Mouse (Mus musculus) spleen, postnatal 4 days (tissue): Measurements from ENCODE around the gene Ybx3.

Experiments used
- DNase-seq, 2 experiments: peaks; one replicate each; pipeline ENCODE4 v3.0.0; 2022; ENCODE audit warnings: low spot score in 2 of 2

Ybx3 gene

GRCm38 (mm10) chr6:131338787-131339186, 49.5 kb downstream of the Ybx3 start:
- DNase-seq, result no peak

GRCm38 (mm10) chr6:131327076-131327475, 61.2 kb downstream of the Ybx3 start:
- DNase-seq, result no peak

- DNase-seq, result no peak
Measured at GRCm38 (mm10) chr6:131321854-131322639, 66.2 kb downstream of the Ybx3 start.

- DNase-seq, result no peak
Measured at GRCm38 (mm10) chr6:131316155-131317101, 71.8 kb downstream of the Ybx3 start.
